Mouse (Mus musculus): ENCODE data around the gene Dgkz. TPM values are rescaled to one million over a fixed set of nuclear protein-coding genes. Genes with fewer than 3 reads are reported as not detected.
A peak's percentile ranks its signal among the peaks of the same experiment; 100 is the strongest.

Gene Dgkz
- polyA plus RNA-seq, 1 experiment, result 295 TPM

GRCm38 (mm10) chr2:92016981-92017380 is 41.3 kb upstream of the Dgkz start:
- 39% methylated on average over 3 of the region's 3 CpGs for whole genome bisulfite sequencing
- H3K27ac ChIP-seq (ENCODE audit: insufficient read depth, low read depth, low read length), result no peak overlapping the region
- no peaks in the 10 kb centered on the region for H3K36me3 ChIP-seq (ENCODE audit: control insufficient read depth, insufficient read depth, low read length)
- TF ChIP-seq CTCF (IDR thresholded peaks at IDR 0.05; ENCODE audit: extremely low read depth, insufficient read length, insufficient replicate concordance, low read depth, low read length), result no peak
- TF ChIP-seq POLR2A (IDR thresholded peaks at IDR 0.05; ENCODE audit: low read depth, low read length), result no peak
- no peaks in the 10 kb centered on the region for H3K27me3 ChIP-seq (ENCODE audit: control insufficient read depth, insufficient read depth, low read length)
- peaks cover 3% of the 10 kb centered on the region; the same call in 1 of the 2 replicates for H3K4me1 ChIP-seq (ENCODE audit: control insufficient read depth, insufficient read depth, insufficient read length, low read length)
- H3K4me3 ChIP-seq (ENCODE audit: low read depth, low read length), result no peak overlapping the region

GRCm38 (mm10) chr2:92014891-92015290 is 39.2 kb upstream of the Dgkz start:
- H3K27me3 ChIP-seq (ENCODE audit: control insufficient read depth, insufficient read depth, low read length), result no peaks in the 10 kb centered on the region
- TF ChIP-seq CTCF (IDR thresholded peaks at IDR 0.05; ENCODE audit: extremely low read depth, insufficient read length, insufficient replicate concordance, low read depth, low read length) (no peak), POLR2A (IDR thresholded peaks at IDR 0.05; ENCODE audit: low read depth, low read length) (no peak)
- no peaks in the 10 kb centered on the region for H3K36me3 ChIP-seq (ENCODE audit: control insufficient read depth, insufficient read depth, low read length)
- H3K27ac ChIP-seq (ENCODE audit: insufficient read depth, low read depth, low read length), result no peak overlapping the region
- WGBS, result 93% methylated on average over 5 of the region's 5 CpGs
- peaks cover 3% of the 10 kb centered on the region; the same call in 1 of the 2 replicates for H3K4me1 ChIP-seq (ENCODE audit: control insufficient read depth, insufficient read depth, insufficient read length, low read length)
- no peak overlapping the region for H3K4me3 ChIP-seq (ENCODE audit: low read depth, low read length)

- Histone ChIP-seq H3K36me3 (ENCODE audit: control insufficient read depth, insufficient read depth, low read length) (no peaks in the 10 kb centered on the region), H3K4me1 (ENCODE audit: control insufficient read depth, insufficient read depth, insufficient read length, low read length) (peaks cover 3% of the 10 kb centered on the region; the same call in 1 of the 2 replicates), H3K27ac (ENCODE audit: insufficient read depth, low read depth, low read length) (no peak overlapping the region), H3K4me3 (ENCODE audit: low read depth, low read length) (no peak overlapping the region), H3K27me3 (ENCODE audit: control insufficient read depth, insufficient read depth, low read length) (no peaks in the 10 kb centered on the region)
- 84% methylated on average over 6 of the region's 6 CpGs for WGBS
- TF ChIP-seq POLR2A (IDR thresholded peaks at IDR 0.05; ENCODE audit: low read depth, low read length) (no peak), CTCF (IDR thresholded peaks at IDR 0.05; ENCODE audit: extremely low read depth, insufficient read length, insufficient replicate concordance, low read depth, low read length) (no peak)
Measured at GRCm38 (mm10) chr2:92014248-92014647, 38.6 kb upstream of the Dgkz start.

- TF ChIP-seq POLR2A (IDR thresholded peaks at IDR 0.05; ENCODE audit: low read depth, low read length) (no peak), CTCF (IDR thresholded peaks at IDR 0.05; ENCODE audit: extremely low read depth, insufficient read length, insufficient replicate concordance, low read depth, low read length) (no peak)
- Histone ChIP-seq H3K4me3 (ENCODE audit: low read depth, low read length) (no peak overlapping the region), H3K4me1 (ENCODE audit: control insufficient read depth, insufficient read depth, insufficient read length, low read length) (peaks cover 5% of the 10 kb centered on the region; the same call in 1 of the 2 replicates), H3K27me3 (ENCODE audit: control insufficient read depth, insufficient read depth, low read length) (no peaks in the 10 kb centered on the region), H3K36me3 (ENCODE audit: control insufficient read depth, insufficient read depth, low read length) (no peaks in the 10 kb centered on the region), H3K27ac (ENCODE audit: insufficient read depth, low read depth, low read length) (no peak overlapping the region)
- WGBS, result 74% methylated on average over 8 of the region's 8 CpGs
Measured at GRCm38 (mm10) chr2:92012768-92013445, 37.2 kb upstream of the Dgkz start.

- TF ChIP-seq CTCF (IDR thresholded peaks at IDR 0.05; ENCODE audit: extremely low read depth, insufficient read length, insufficient replicate concordance, low read depth, low read length) (no peak), POLR2A (IDR thresholded peaks at IDR 0.05; ENCODE audit: low read depth, low read length) (no peak)
- H3K4me1 ChIP-seq (ENCODE audit: control insufficient read depth, insufficient read depth, insufficient read length, low read length), result peaks cover 9% of the 10 kb centered on the region
Measured at GRCm38 (mm10) chr2:92011424-92012353, 36.0 kb upstream of the Dgkz start.

GRCm38 (mm10) chr2:92008623-92009404 is 33.1 kb upstream of the Dgkz start:
- 4% methylated on average over 20 of the region's 20 CpGs for WGBS
- Histone ChIP-seq H3K4me1 (ENCODE audit: control insufficient read depth, insufficient read depth, insufficient read length, low read length) (peaks cover 11% of the 10 kb centered on the region), H3K27ac (ENCODE audit: insufficient read depth, low read depth, low read length) (0 out of 2 replicates have a peak overlapping the region, but pooled peaks have one; percentile 4), H3K36me3 (ENCODE audit: control insufficient read depth, insufficient read depth, low read length) (no peaks in the 10 kb centered on the region), H3K4me3 (ENCODE audit: low read depth, low read length) (peak overlapping the region; percentile 71), H3K27me3 (ENCODE audit: control insufficient read depth, insufficient read depth, low read length) (0 out of 2 replicates have a peak, but pooled peaks cover 7% of the 10 kb centered on the region)
- TF ChIP-seq CTCF (IDR thresholded peaks at IDR 0.05; ENCODE audit: extremely low read depth, insufficient read length, insufficient replicate concordance, low read depth, low read length), result no peak
- TF ChIP-seq POLR2A (IDR thresholded peaks at IDR 0.05; ENCODE audit: low read depth, low read length), result no peak

More at GRCm38 (mm10) chr2:92011424-92012353, 36.0 kb upstream of the Dgkz start:
- 0 out of 2 replicates have a peak, but pooled peaks cover 7% of the 10 kb centered on the region for H3K27me3 ChIP-seq (ENCODE audit: control insufficient read depth, insufficient read depth, low read length)
- H3K36me3 ChIP-seq (ENCODE audit: control insufficient read depth, insufficient read depth, low read length), result no peaks in the 10 kb centered on the region
- H3K27ac ChIP-seq (ENCODE audit: insufficient read depth, low read depth, low read length), result no peak overlapping the region
- WGBS, result 79% methylated on average over 12 of the region's 12 CpGs
- no peak overlapping the region for H3K4me3 ChIP-seq (ENCODE audit: low read depth, low read length)

Data from small intestine, adult 2 months (tissue).